Mouse (Mus musculus) lung, adult 2 months (tissue): ENCODE results near the gene Zfp985.
"Not testable (repeated sequence)": the region's sequence is repeated elsewhere in the genome, so short reads cannot be mapped to it uniquely, and the experiment has no call there.

Experiments used
- CTCF ChIP-seq: fragments of 200-500 bp; IDR thresholded peaks from 2 replicates; pipeline ENCODE4 v1.5.1; 2011; ENCODE audit warnings: mild to moderate bottlenecking, low read length, control low read depth; ENCODE audit not compliant: insufficient read depth
- POLR2A ChIP-seq: fragments of 200-500 bp; IDR thresholded peaks from 2 replicates; pipeline ENCODE4 v1.6.1; 2011; ENCODE audit warnings: low read depth, mild to moderate bottlenecking, control low read depth, low read length, borderline replicate concordance; ENCODE audit errors: extremely low read depth

DNA sequence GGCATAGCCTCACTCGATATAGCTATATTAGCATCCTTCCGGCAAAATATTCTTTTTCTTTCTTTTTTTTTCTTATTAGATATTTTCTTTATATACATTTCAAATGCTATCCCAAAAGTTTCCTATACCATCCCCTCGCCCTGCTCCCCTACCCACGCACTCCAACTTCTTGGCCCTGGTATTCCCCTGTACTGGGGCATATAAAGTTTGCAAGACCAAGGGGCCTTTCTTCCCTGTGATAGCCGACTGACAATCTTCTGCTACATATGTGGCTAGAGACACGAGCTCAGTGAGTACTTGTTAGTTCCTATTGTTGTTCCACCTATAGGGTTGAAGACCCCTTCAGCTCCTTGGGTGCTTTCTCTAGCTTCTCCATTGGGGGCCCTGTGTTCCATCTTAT, 53.4 kb downstream of the Zfp985 start:
- not testable (repeated sequence) for TF ChIP-seq CTCF, POLR2A
